In genomic region chr12:14151921-14152320, GRCm38 (mm10) we compare ENCODE assay signal across 8 mouse cellular contexts. TPM values are rescaled to one million over a fixed set of nuclear protein-coding genes. Genes with fewer than 3 reads are reported as not detected.
A peak's percentile ranks its signal among the peaks of the same experiment; 100 is the strongest.
DNase-seq lines count a peak whose midpoint lies in the region; ATAC-seq lines count a peak whose summit lies in the region.

Fam84a (minus strand) TSS chr12:14152054.

- H3K4me1 ChIP-seq in forebrain, embryonic 12.5 days, result peaks cover 26% of the 10 kb centered on the region
- H3K4me1 ChIP-seq in heart, embryonic 15.5 days (replicated peaks), result peaks cover 26% of the 10 kb centered on the region
- H3K4me1 ChIP-seq in liver, embryonic 11.5 days (replicated peaks; ENCODE audit: control insufficient read depth, insufficient read depth, low read length), result no peaks in the 10 kb centered on the region
- H3K4me1 ChIP-seq in neural tube, embryonic 12.5 days, result peaks cover 12% of the 10 kb centered on the region; the same call in 1 of the 2 replicates

- peak; percentile 97 for ATAC-seq in forebrain, embryonic 12.5 days (ENCODE audit: low FRiP score)
- ATAC-seq in heart, embryonic 15.5 days (replicated peaks; ENCODE audit: insufficient number of reproducible peaks, insufficient read depth, low FRiP score, low read depth), result peak; percentile 95
- ATAC-seq in liver, embryonic 11.5 days (replicated peaks; ENCODE audit: low FRiP score), result peak; percentile 91
- peak; percentile 99 for ATAC-seq in neural tube, embryonic 12.5 days (ENCODE audit: low FRiP score, low read depth)

- H3K27me3 ChIP-seq in forebrain, embryonic 12.5 days, result peaks cover 33% of the 10 kb centered on the region
- H3K27me3 ChIP-seq in heart, embryonic 15.5 days, result peaks cover 31% of the 10 kb centered on the region
- H3K27me3 ChIP-seq in liver, embryonic 11.5 days (replicated peaks; ENCODE audit: control insufficient read depth, insufficient read depth, low read length), result peaks cover 45% of the 10 kb centered on the region
- peaks cover 25% of the 10 kb centered on the region for H3K27me3 ChIP-seq in neural tube, embryonic 12.5 days (replicated peaks)

- peak; percentile 17 for DNase-seq in thymus, postnatal 4 days
- no peak for DNase-seq in thymus, postnatal 14 days
- peak; percentile 91 to 95 for DNase-seq in kidney, postnatal 25 days
- peak; percentile 80 for DNase-seq in liver, embryonic 11.5 days (ENCODE audit: low spot score)
- DNase-seq in urinary bladder, adult 2 months (ENCODE audit: low spot score), result peak; percentile 89

- H3K4me3 ChIP-seq in forebrain, embryonic 12.5 days (replicated peaks), result peak within 1 kb of the TSS; percentile 59
- H3K4me3 ChIP-seq in heart, embryonic 15.5 days, result peak within 1 kb of the TSS; percentile 67
- H3K4me3 ChIP-seq in liver, embryonic 11.5 days (ENCODE audit: low read depth, low read length), result peak within 1 kb of the TSS; percentile 46
- H3K4me3 ChIP-seq in neural tube, embryonic 12.5 days, result peak within 1 kb of the TSS; percentile 61

- H3K9ac ChIP-seq in forebrain, embryonic 12.5 days, result peak within 1 kb of the TSS; percentile 62
- peak within 1 kb of the TSS; percentile 60 for H3K9ac ChIP-seq in heart, embryonic 15.5 days
- 0 out of 2 replicates have a peak within 1 kb of the TSS, but pooled peaks have one; percentile 25 for H3K9ac ChIP-seq in liver, embryonic 11.5 days (ENCODE audit: low read depth, low read length)
- H3K9ac ChIP-seq in neural tube, embryonic 12.5 days, result peak within 1 kb of the TSS; percentile 64

- H3K36me3 ChIP-seq in forebrain, embryonic 12.5 days (replicated peaks), result no peaks in the 10 kb centered on the region
- no peaks in the 10 kb centered on the region for H3K36me3 ChIP-seq in heart, embryonic 15.5 days
- H3K36me3 ChIP-seq in liver, embryonic 11.5 days (ENCODE audit: control insufficient read depth, insufficient read depth, low read length), result no peaks in the 10 kb centered on the region
- no peaks in the 10 kb centered on the region for H3K36me3 ChIP-seq in neural tube, embryonic 12.5 days

- WGBS in forebrain, embryonic 12.5 days, result under 1% methylated on average over 31 of the region's 31 CpGs
- WGBS in heart, embryonic 15.5 days, result under 1% methylated on average over 31 of the region's 31 CpGs
- under 1% methylated on average over 31 of the region's 31 CpGs for WGBS in liver, embryonic 11.5 days
- WGBS in neural tube, embryonic 12.5 days, result under 1% methylated on average over 31 of the region's 31 CpGs

- H3K9me3 ChIP-seq in forebrain, embryonic 12.5 days, result no peaks in the 10 kb centered on the region
- no peaks in the 10 kb centered on the region for H3K9me3 ChIP-seq in heart, embryonic 15.5 days (replicated peaks)
- no peaks in the 10 kb centered on the region for H3K9me3 ChIP-seq in liver, embryonic 11.5 days (ENCODE audit: control insufficient read depth, low read length)
- no peaks in the 10 kb centered on the region for H3K9me3 ChIP-seq in neural tube, embryonic 12.5 days

- peak within 1 kb of the TSS; percentile 87 for H3K4me2 ChIP-seq in forebrain, embryonic 12.5 days
- peak within 1 kb of the TSS; percentile 96 for H3K4me2 ChIP-seq in heart, embryonic 15.5 days
- H3K4me2 ChIP-seq in liver, embryonic 11.5 days, result peak within 1 kb of the TSS; percentile 68
- peak within 1 kb of the TSS; percentile 90 for H3K4me2 ChIP-seq in neural tube, embryonic 12.5 days (replicated peaks)

- H3K27ac ChIP-seq in forebrain, embryonic 12.5 days, result no peak within 1 kb of the TSS; the same call in 1 of the 2 replicates
- H3K27ac ChIP-seq in heart, embryonic 15.5 days, result peak within 1 kb of the TSS; percentile 41; the same call in 1 of the 2 replicates
- no peak within 1 kb of the TSS for H3K27ac ChIP-seq in liver, embryonic 11.5 days (ENCODE audit: low read depth, low read length)
- H3K27ac ChIP-seq in neural tube, embryonic 12.5 days, result no peak within 1 kb of the TSS

RNA-seq across cellular contexts. Expression of gene Fam84a, which starts in this region (rescaled TPM):
- 27.9 and 32.0 TPM in 2 replicates for polyA plus RNA-seq in forebrain, embryonic 12.5 days (2016; fragmentation: Nextera tagmentation; extraction: Ambion mirVana)
- 2.3 and 2.6 TPM in 2 replicates for polyA plus RNA-seq in heart, embryonic 15.5 days (2015; fragmentation: Nextera tagmentation; extraction: Ambion mirVana)
- 2.6 and 2.7 TPM in 2 replicates for polyA plus RNA-seq in liver, embryonic 11.5 days (2014; fragmentation: Nextera tagmentation; extraction: Ambion mirVana)
- 38.5 and 39.0 TPM in 2 replicates for polyA plus RNA-seq in neural tube, embryonic 12.5 days (2016; fragmentation: Nextera tagmentation; extraction: Ambion mirVana)
- polyA plus RNA-seq in urinary bladder, adult 2 months (2012; rRNA removed), result 23.6 and 29.2 TPM in 2 replicates
